Mouse (Mus musculus): ENCODE measurements around the gene Msmp. TPM values are rescaled to one million over a fixed set of nuclear protein-coding genes. Genes with fewer than 3 reads are reported as not detected.
"Not testable (repeated sequence)": the region's sequence is repeated elsewhere in the genome, so short reads cannot be mapped to it uniquely, and the experiment has no call there.

The Msmp gene
- total RNA-seq, 2 experiments from 2014 or later = not detected

GRCm38 (mm10) chr4:43567140-43567539, 17.2 kb downstream of the Msmp start:
- no peak for DNase-seq (ENCODE audit: low spot score in 2 of 2)
- intact Hi-C loops (cut with DNase I) = no loop called here

GRCm38 (mm10) chr4:43564231-43564630, 20.1 kb downstream of the Msmp start:
- intact Hi-C loops (cut with DNase I) = loop anchor here (5.0 kb wide), 2 partner anchors 67 to 122 kb away; partner anchors contain the start of genes Arhgef39 and Tesk1
- DNase-seq (ENCODE audit: low spot score in 2 of 2) = no peak

- intact Hi-C loops (cut with DNase I) = loop anchor here (5.0 kb wide), 2 partner anchors 66 to 121 kb away; partner anchors contain the start of genes Arhgef39 and Tesk1
- DNase-seq (ENCODE audit: low spot score in 2 of 2) = no peak
These were observed 20.8 kb downstream of the Msmp start for GRCm38 (mm10) chr4:43563601-43563875.

- intact Hi-C loops (cut with DNase I) = loop anchor here (5.0 kb wide), 2 partner anchors 66 to 121 kb away; partner anchors contain the start of genes Arhgef39 and Tesk1
- peak in 1 of 2 experiments; percentile 39 for DNase-seq (ENCODE audit: low spot score in 2 of 2)
These were observed 21.3 kb downstream of the Msmp start for GRCm38 (mm10) chr4:43562769-43563600.

DNA sequence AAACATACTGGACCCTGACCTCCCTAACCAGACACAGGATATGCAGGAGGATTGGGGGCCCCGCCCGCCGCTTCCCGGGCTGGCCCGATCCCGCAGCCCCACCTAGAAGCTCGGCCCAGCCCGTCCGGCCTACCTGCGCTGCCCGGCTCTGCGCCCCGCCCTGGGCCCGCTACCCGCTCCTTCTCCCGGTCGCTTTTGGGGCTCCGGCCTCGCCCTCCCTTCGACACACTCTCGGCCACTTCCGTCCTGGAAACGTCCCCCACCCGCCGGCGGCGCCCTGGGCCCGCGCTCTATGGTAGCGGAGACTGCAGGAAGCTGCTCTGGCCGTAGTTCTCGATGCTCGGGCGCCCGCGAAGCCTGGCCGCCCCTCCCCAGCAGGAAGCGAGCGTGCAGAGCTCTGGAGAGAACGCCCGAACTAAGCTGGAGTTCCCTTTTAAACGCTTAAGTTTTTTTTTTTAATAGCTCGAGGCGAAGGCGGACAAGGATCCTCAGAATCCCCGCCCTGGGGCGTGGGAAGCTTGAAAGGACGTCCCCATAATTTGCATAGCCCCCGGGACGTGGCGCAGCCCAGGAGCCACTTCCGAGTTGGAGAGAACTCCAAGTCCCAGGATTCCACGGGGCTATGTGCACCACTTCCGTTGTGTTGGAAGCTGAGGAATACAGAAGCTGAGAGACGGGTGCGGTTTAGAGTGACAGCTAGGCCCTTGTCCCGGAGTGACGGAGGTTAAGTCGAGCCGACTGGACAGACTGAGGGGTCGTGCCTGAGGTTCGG, 22.1 kb downstream of the Msmp start, which contains the start of the genes Creb3 and Tln1:
Gene Creb3, plus strand, starts transcription at position 336 of the 772 bp plus-strand sequence.
Gene Tln1, minus strand, starts transcription at position 695 of the 772 bp plus-strand sequence.
- DNase-seq (ENCODE audit: low spot score in 2 of 2) = peak; percentile 95 to 96
- intact Hi-C loops (cut with DNase I) = loop anchor here (5.0 kb wide), 2 partner anchors 65 to 120 kb away; partner anchors contain the start of genes Arhgef39 and Tesk1

- DNase-seq (ENCODE audit: low spot score in 2 of 2) = peak in 1 of 2 experiments; percentile 28
- intact Hi-C loops (cut with DNase I) = loop anchor here (5.0 kb wide), 2 partner anchors 64 to 119 kb away; partner anchors contain the start of genes Arhgef39 and Tesk1
These were observed 22.8 kb downstream of the Msmp start for GRCm38 (mm10) chr4:43561436-43561996.

DNA sequence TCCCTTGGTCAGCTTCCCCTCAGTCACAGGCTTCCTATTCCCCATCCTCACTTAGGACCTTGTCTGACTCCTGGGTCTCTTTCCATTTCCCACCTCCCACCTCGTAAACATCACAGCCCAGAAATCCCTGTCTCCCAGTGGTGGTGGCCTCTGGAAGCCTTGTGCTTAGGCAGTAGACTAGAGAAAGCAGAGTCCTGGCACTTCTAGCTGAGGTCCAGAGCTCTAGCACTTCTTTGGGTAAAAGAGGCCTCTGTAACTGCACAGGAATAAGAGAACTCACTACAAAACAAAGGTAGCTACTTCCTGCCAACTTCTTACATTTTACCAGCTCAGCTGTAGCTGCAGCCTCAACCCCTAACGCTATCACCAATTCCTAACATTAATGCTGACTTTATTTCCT, 23.3 kb downstream of the Msmp start:
- no peak for DNase-seq (ENCODE audit: low spot score in 2 of 2)
- intact Hi-C loops (cut with DNase I) = loop anchor here (5.0 kb wide), 2 partner anchors 64 to 119 kb away; partner anchors contain the start of genes Arhgef39 and Tesk1

- peak; percentile 40 to 57 for DNase-seq (ENCODE audit: low spot score in 2 of 2)
- intact Hi-C loops (cut with DNase I) = loop anchor here (5.0 kb wide), 2 partner anchors 63 to 118 kb away; partner anchors contain the start of genes Arhgef39 and Tesk1
These were observed 24.1 kb downstream of the Msmp start for GRCm38 (mm10) chr4:43560243-43560611.

GRCm38 (mm10) chr4:43559519-43560242, 24.6 kb downstream of the Msmp start:
- intact Hi-C loops (cut with DNase I) = loop anchor here (5.0 kb wide), 2 partner anchors 62 to 117 kb away; partner anchors contain the start of genes Arhgef39 and Tesk1
- DNase-seq (ENCODE audit: low spot score in 2 of 2) = no peak

DNA sequence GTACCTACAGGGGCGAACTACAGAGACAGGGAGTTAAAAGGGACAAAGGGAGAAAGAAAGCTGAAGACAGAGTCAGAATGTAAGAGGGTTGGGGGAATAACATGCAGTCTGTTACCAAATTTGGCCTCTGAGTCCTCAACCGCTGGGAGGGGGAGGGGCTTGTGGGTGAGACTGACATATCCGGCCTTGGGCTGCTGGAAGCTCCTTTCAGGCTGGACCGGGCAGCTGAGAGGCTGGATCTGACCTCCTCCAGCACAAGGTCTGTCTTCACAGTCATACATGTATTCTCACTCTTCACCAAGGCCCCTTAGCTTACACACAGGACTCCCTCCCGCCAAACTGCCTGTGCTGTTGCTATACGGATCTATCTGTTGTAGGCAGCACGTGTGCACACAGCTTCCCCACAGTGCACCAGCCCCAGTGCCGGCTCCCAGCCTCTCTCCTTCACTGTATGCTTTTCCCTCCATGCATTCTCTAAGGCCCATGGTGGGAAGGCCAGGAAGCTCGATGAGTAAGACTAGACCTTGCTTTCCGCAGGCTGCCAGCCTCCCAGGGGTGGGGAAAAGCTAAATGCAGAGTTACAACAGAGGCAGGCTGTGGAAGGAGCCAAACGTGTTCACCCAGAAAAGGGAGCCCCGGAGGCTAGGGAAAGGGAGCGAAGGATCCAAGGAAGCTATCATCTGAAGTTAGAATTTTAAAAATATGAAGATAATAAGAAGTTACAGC, 25.5 kb downstream of the Msmp start:
- peak in 1 of 2 experiments; percentile 38 for DNase-seq (ENCODE audit: low spot score in 2 of 2)
- intact Hi-C loops (cut with DNase I) = no loop called here

DNA sequence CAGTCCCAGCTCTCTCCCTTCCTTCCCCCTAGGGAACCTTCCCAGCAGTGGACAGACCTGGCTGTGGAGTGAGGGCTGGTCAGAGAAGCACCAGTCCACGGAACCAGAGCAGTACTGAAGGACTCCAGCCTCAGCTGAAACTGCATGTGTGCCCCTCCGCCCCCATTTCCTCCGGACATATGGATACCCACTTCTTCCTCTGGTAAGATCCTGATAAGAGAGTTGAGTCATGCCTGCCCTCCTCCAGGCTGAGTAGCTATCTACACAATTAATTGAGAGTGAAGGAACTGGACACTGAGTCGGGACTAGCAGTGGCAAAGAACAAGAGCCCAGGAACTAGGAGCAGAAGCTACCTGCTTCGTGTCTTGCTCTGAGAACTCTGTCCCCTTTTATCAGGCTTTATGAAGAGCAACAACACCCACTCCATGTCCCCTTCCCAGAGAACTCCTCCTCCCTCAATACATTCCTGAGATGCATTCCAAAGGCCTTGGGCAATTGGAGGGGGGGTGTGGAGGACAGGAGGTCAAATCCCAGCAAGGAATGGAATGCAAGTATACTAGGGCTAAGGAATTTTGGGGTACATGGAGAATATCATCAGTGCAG, 26.2 kb downstream of the Msmp start:
- intact Hi-C loops (cut with DNase I) = no loop called here
- no peak for DNase-seq (ENCODE audit: low spot score in 2 of 2)

DNA sequence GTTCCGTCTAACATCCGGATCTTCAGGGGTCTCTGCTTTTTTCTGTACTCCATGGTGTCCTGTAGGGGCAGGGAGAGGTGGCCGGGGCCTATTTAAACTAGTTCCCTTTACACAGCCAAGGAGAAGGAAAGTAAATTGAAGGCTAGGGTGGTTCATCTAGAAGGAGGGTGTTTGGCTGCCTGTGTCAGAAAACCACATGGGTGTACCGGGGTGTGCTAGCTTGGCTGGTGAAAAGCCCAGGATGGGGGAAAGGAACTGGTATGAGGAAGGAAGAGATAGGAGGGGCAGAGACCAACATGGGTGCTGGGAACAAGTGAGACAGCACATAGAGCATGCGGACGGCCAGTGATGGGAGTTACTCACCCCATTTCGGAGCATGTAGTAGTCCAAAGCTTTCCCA, 28.4 kb downstream of the Msmp start:
- intact Hi-C loops (cut with DNase I) = no loop called here
- DNase-seq (ENCODE audit: low spot score in 2 of 2) = no peak

DNA sequence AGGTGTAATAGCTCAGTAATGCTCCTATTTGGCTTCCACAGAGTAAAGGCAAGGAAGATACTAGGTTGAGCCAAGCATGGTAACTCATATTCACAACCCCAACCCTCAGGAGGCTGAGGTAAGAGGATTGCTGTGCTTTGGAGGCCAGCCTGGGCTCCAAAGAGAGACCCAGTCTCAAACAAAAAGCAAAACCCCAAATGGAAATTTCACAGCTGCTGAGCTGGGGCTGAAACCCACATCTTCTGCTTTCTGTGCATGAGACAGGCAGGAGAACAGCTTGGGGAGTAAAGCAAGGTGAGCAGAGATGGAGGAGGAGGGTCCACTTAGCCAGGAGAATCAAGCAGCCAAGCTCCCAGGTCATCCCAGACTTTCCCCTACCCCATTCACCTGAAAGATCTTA, 30.4 kb downstream of the Msmp start:
- intact Hi-C loops (cut with DNase I) = no loop called here
- no peak for DNase-seq (ENCODE audit: low spot score in 2 of 2)

DNA sequence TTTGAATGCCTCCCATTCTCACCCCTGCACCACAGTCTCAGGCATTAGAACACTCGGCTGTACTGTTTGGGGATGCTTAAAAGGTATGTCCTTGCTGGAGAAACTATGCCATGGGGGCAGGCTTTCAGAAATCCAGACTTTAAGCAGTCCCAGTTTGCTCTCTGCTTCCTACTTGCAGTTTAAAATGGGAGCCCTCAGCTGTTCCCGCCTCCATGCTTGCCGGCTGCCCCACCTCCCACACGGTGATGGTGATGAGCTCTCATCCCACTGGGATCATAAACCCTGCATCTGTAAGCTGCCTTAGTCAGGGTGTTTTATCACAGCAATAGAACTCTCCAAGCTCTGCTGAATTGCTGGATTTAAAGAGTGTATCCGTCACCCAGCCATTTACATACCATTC, 31.9 kb downstream of the Msmp start:
- intact Hi-C loops (cut with DNase I) = no loop called here
- DNase-seq (ENCODE audit: low spot score in 2 of 2) = peak; percentile 45 to 53

- intact Hi-C loops (cut with DNase I); DNase-seq (ENCODE audit: low spot score in 2 of 2): not testable (repeated sequence)
These were observed 32.4 kb downstream of the Msmp start for GRCm38 (mm10) chr4:43551854-43552253.

- intact Hi-C loops (cut with DNase I) = no loop called here
- DNase-seq (ENCODE audit: low spot score in 2 of 2) = no peak
These were observed 35.2 kb downstream of the Msmp start for GRCm38 (mm10) chr4:43549055-43549454.

GRCm38 (mm10) chr4:43547160-43547559, 37.1 kb downstream of the Msmp start:
- no peak for DNase-seq (ENCODE audit: low spot score in 2 of 2)
- intact Hi-C loops (cut with DNase I) = no loop called here

All from left cerebral cortex, postnatal 14 days (tissue).